ENCODE assay signal across 26 mouse cellular contexts in genomic region chr11:100259079-100259478, GRCm38 (mm10). TPM values are rescaled to one million over a fixed set of nuclear protein-coding genes. Genes with fewer than 3 reads are reported as not detected.
"Had no signal": no experiment of that assay in that cellular context is flagged by ENCODE, and none has a peak within 500 bp of the region (broad histone marks: within the 10 kb centered on the region; RNA-seq: fewer than 3 reads in every experiment).

No protein-coding gene starts in this region.

- ATAC-seq: midbrain, embryonic 16.5 days had no signal

- H3K9me3 ChIP-seq: midbrain, embryonic 10.5 days; midbrain, embryonic 12.5 days; neural tube, embryonic 13.5 days; neural tube, embryonic 15.5 days had no signal

- H3K4me3 ChIP-seq: midbrain, embryonic 10.5 days; midbrain, embryonic 12.5 days; myocyte; neural tube, embryonic 13.5 days; neural tube, embryonic 15.5 days had no signal

- H3K36me3 ChIP-seq: midbrain, embryonic 10.5 days; midbrain, embryonic 12.5 days; neural tube, embryonic 13.5 days; neural tube, embryonic 15.5 days had no signal

- H3K9ac ChIP-seq: lung, embryonic 14.5 days; midbrain, embryonic 12.5 days; neural tube, embryonic 13.5 days; neural tube, embryonic 15.5 days had no signal

- H3K27ac ChIP-seq: midbrain, embryonic 10.5 days; midbrain, embryonic 12.5 days; neural tube, embryonic 13.5 days; neural tube, embryonic 15.5 days had no signal

- H3K4me2 ChIP-seq: lung, embryonic 14.5 days; midbrain, embryonic 12.5 days; neural tube, embryonic 13.5 days; neural tube, embryonic 15.5 days had no signal

- DNase-seq: lung, adult 18-20 months; lung, embryonic 14.5 days; lung, postnatal 10 days; lung, postnatal 4 days; midbrain, embryonic 14.5 days; retina, postnatal 1 day; right cerebral cortex, adult 18-20 months; right cerebral cortex, postnatal 25 days; right cerebral cortex, postnatal 4 days; spleen, adult 18-20 months; thymus, adult 18-20 months; thymus, postnatal 14 days; thymus, postnatal 36 days had no signal

- H3K4me1 ChIP-seq: neural tube, embryonic 13.5 days; neural tube, embryonic 15.5 days had no signal

- H3K27me3 ChIP-seq: midbrain, embryonic 12.5 days; neural tube, embryonic 13.5 days had no signal

RNA-seq across cellular contexts. Expression of gene Krt17, which starts 1.8 kb away (rescaled TPM):
- total RNA-seq: megakaryocyte, adult 5-6 weeks; megakaryocyte-erythroid progenitor cell, adult 5-6 weeks had no signal
- polyA plus RNA-seq: midbrain, embryonic 14.5 days; myocyte had no signal

RNA-seq across cellular contexts. Expression of gene Krt16, which starts 10.4 kb away (rescaled TPM):
- total RNA-seq: megakaryocyte, adult 5-6 weeks; megakaryocyte-erythroid progenitor cell, adult 5-6 weeks had no signal
- polyA plus RNA-seq: lung, embryonic 14.5 days; lung, embryonic 16.5 days; midbrain, embryonic 10.5 days; midbrain, embryonic 12.5 days; midbrain, embryonic 14.5 days; midbrain, embryonic 16.5 days; neural tube, embryonic 11.5 days; neural tube, embryonic 13.5 days; neural tube, embryonic 15.5 days; small intestine, adult 2 months had no signal

RNA-seq across cellular contexts. Expression of gene Krt42, which starts 10.6 kb away (rescaled TPM):
- total RNA-seq: megakaryocyte, adult 5-6 weeks; megakaryocyte-erythroid progenitor cell, adult 5-6 weeks had no signal
- polyA plus RNA-seq: lung, embryonic 14.5 days; lung, embryonic 16.5 days; midbrain, embryonic 10.5 days; midbrain, embryonic 12.5 days; midbrain, embryonic 14.5 days; midbrain, embryonic 16.5 days; myocyte; neural tube, embryonic 11.5 days; neural tube, embryonic 13.5 days; neural tube, embryonic 15.5 days; small intestine, adult 2 months; stomach, embryonic 14.5 days; stomach, embryonic 16.5 days had no signal

RNA-seq across cellular contexts. Expression of gene Krt14, which starts 51.7 kb away (rescaled TPM):
- total RNA-seq: megakaryocyte, adult 5-6 weeks; megakaryocyte-erythroid progenitor cell, adult 5-6 weeks had no signal
- polyA plus RNA-seq: lung, embryonic 14.5 days; midbrain, embryonic 14.5 days; small intestine, adult 2 months had no signal
